Mouse (Mus musculus) B cell, adult 2 months (primary cell): Measurements from ENCODE around the gene Melk.

Source experiments
- DNase-seq, 2 experiments: peaks; one replicate each; pipeline ENCODE4 v3.0.0; 2022

Melk gene

GRCm38 (mm10) chr4:44335006-44335405 is 34.3 kb downstream of the Melk start:
- no peak for DNase-seq

- no peak for DNase-seq
Measured at GRCm38 (mm10) chr4:44361670-44362069, 61.0 kb downstream of the Melk start.

- no peak for DNase-seq
Measured at GRCm38 (mm10) chr4:44363434-44364013, 62.8 kb downstream of the Melk start.

DNA sequence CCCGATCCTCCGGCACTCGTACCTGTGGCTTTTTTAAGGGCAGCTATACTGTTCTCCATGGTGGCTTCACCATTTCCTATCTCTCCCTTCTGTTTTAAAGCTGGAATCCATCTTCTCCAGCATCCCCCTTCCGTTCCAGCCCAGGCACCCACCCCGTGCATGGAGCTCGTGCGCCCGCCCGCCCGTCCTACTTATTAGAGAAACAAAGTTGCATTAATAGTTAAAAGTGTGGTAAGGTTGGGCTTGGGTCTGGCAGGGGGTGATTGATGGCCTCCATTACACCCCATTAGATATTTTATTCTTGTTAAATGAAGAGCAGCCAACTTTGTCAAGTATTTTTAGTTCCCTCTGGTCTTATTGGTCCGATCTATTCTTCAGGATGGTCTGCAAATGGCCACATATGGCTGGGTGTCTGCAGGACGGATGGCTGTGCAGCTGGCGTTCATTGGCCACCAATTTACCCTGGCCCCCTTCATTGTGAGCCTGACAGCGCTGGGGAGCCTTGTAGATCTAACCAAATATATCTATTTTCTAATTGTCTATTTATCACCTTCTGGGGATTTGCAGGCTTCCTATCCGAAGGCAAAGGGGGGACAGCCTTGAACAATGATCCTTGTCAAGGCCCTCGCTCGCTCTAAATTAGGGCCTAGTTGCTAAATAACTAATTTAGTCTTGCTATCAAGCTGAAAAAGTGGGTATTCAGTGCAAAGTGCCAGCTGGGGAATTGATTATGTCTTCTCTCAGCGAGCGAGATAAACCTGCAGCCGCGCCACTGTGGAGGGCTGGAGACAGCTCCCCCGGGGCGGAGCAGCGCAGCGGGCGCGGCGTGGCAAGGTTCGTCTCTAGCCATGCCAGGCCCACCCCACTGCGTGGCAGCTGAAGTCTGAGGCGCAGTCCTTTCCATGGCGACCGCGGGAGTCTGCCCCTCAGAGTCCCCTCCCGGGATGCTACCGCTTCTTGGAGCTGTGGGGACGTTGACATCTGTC is 91.8 kb downstream of the Melk start:
- DNase-seq, result no peak

DNA sequence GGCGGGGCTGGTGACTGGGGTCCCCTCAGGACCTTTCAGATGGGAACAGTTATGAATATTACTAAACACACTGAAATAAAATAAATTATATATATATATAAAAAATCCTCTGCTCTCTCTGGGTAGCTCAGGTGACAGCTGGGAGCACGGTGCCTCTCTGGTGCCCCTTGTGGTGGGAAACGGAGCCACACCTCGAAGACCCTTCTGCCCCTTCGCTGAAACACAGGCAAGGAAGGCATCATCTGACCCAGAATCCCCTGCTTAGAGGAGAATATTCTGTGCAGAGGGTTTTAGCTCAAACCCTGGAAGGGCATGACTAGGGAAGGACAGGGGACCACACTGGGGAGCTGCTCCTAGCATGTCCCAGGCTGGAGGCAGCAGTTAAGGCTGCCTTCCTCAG is 101.9 kb downstream of the Melk start:
- DNase-seq, result peak; percentile 57 to 59

DNA sequence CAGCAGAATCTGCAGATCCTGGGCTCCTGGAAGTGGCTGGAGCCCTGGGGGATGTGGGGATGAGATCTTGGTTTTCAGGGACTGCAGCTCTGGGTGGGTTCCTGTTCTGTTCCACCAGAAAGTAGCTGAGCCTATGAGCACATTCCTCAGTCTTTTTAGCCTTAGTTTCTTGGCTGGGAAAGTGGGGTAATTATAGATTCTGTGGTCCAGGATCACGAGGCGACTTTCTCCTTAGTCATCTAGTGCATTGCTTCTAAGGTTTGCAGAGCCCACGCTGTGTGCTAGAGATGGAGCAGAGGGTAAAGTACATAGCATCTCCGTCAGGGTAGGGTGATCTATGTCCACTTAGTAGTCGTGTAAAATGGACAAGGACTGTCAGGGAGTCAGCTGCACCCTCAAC is 103.8 kb downstream of the Melk start:
- DNase-seq, result no peak
